ENCODE assay signal across 28 mouse cellular contexts in the genomic region with DNA sequence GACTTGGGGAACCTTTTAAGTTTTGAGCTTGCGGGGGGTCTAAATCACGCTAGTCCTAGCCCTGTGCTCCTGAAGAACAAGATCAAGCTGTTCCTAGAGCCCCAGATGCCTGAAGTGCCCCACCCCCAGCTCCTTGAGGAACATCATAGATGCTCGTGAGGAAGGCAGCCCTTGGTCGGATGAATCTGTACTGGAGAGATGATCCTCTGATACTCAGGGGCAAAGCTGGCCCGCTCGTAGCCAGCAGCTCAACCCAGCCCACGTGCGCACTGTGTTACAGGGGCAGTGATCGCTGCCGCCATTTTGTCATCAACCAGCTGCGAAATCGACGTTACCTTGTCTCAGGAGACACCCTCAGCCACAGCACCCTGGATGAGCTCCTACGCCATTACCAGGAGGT. TPM values are rescaled to one million over a fixed set of nuclear protein-coding genes. Genes with fewer than 3 reads are reported as not detected.
"Had no signal": no experiment of that assay in that cellular context is flagged by ENCODE, and none has a peak within 500 bp of the region (broad histone marks: within the 10 kb centered on the region; RNA-seq: fewer than 3 reads in every experiment).

Gene Sh2d7 (plus strand): TSS at position 301 of the 400 bp plus-strand sequence.

- H3K9ac ChIP-seq: limb, embryonic 12.5 days; limb, embryonic 15.5 days; liver, embryonic 14.5 days; liver, postnatal 0 days; lung, embryonic 14.5 days; midbrain, embryonic 12.5 days; midbrain, embryonic 15.5 days; neural tube, embryonic 12.5 days; neural tube, embryonic 15.5 days had no signal

- H3K27ac ChIP-seq: kidney, postnatal 0 days; limb, embryonic 12.5 days; limb, embryonic 15.5 days; liver, embryonic 14.5 days; macrophage; midbrain, embryonic 12.5 days; midbrain, embryonic 15.5 days; neural tube, embryonic 12.5 days; neural tube, embryonic 15.5 days; stomach, postnatal 0 days had no signal

- H3K9me3 ChIP-seq: limb, embryonic 12.5 days; limb, embryonic 15.5 days; midbrain, embryonic 12.5 days; midbrain, embryonic 15.5 days; neural tube, embryonic 12.5 days; neural tube, embryonic 15.5 days had no signal

- H3K27me3 ChIP-seq: limb, embryonic 12.5 days; limb, embryonic 15.5 days; midbrain, embryonic 12.5 days; midbrain, embryonic 15.5 days; neural tube, embryonic 12.5 days; neural tube, embryonic 15.5 days had no signal

- H3K4me3 ChIP-seq: limb, embryonic 12.5 days; limb, embryonic 15.5 days; midbrain, embryonic 12.5 days; midbrain, embryonic 15.5 days; neural tube, embryonic 12.5 days; neural tube, embryonic 15.5 days had no signal

- ATAC-seq: liver, postnatal 0 days; lung, postnatal 0 days; midbrain, embryonic 15.5 days had no signal

- H3K4me2 ChIP-seq: limb, embryonic 12.5 days; limb, embryonic 15.5 days; liver, embryonic 11.5 days; lung, embryonic 14.5 days; midbrain, embryonic 12.5 days; midbrain, embryonic 15.5 days; neural tube, embryonic 12.5 days; neural tube, embryonic 15.5 days had no signal

- DNase-seq: kidney, postnatal 25 days; left cerebral cortex, postnatal 4 days; liver, postnatal 0 days; lung, embryonic 14.5 days; right cerebral cortex, adult 18-20 months; right cerebral cortex, postnatal 14 days; right cerebral cortex, postnatal 4 days; thymus, adult 18-20 months; thymus, postnatal 36 days had no signal

- H3K36me3 ChIP-seq: limb, embryonic 12.5 days; limb, embryonic 15.5 days; midbrain, embryonic 12.5 days; midbrain, embryonic 15.5 days; neural tube, embryonic 12.5 days had no signal

RNA-seq across cellular contexts. Expression of gene Sh2d7, which starts in this region (rescaled TPM):
- total RNA-seq: layer of hippocampus, adult 8-10 months; layer of hippocampus, postnatal 10 days; left cerebral cortex, postnatal 14 days; left cerebral cortex, postnatal 4 days; megakaryocyte, adult 5-6 weeks had no signal
- polyA plus RNA-seq: kidney, embryonic 14.5 days; kidney, postnatal 0 days; limb, embryonic 12.5 days; limb, embryonic 15.5 days; liver, embryonic 11.5 days; liver, embryonic 14.5 days; liver, postnatal 0 days; lung, embryonic 14.5 days; lung, postnatal 0 days; macrophage; midbrain, embryonic 15.5 days; neural tube, embryonic 12.5 days; neural tube, embryonic 15.5 days; stomach, embryonic 14.5 days; urinary bladder, adult 2 months had no signal
